ENCODE assay signal across 19 mouse cellular contexts in genomic region chr5:137472252-137472904, GRCm38 (mm10). TPM values are rescaled to one million over a fixed set of nuclear protein-coding genes. Genes with fewer than 3 reads are reported as not detected.
DNase-seq lines count a peak whose midpoint lies in the region; ATAC-seq and TF ChIP-seq lines count a peak whose summit lies in the region.
"Had no signal": no experiment of that assay in that cellular context is flagged by ENCODE, and none has a peak within 500 bp of the region (broad histone marks: within the 10 kb centered on the region; RNA-seq: fewer than 3 reads in every experiment).

No protein-coding gene starts in this region.

- TF ChIP-seq POLR2A in MEL (IDR thresholded peaks at IDR 0.05; ENCODE audit: control insufficient read depth in 1 of 2, insufficient read depth in 1 of 2, low read depth in 1 of 2, low read length in 2 of 2, poor library complexity in 1 of 2), result no peak
- TF ChIP-seq POLR2A in small intestine, adult 2 months (IDR thresholded peaks at IDR 0.05; ENCODE audit: low read depth, low read length), result no peak

- H3K4me1 ChIP-seq in liver, embryonic 12.5 days, result peaks cover 3% of the 10 kb centered on the region; the same call in 1 of the 2 replicates
- no peaks in the 10 kb centered on the region; the same call in 1 of the 2 replicates for H3K4me1 ChIP-seq in liver, embryonic 11.5 days (replicated peaks; ENCODE audit: control insufficient read depth, insufficient read depth, low read length)
- H3K4me1 ChIP-seq in MEL (ENCODE audit: control insufficient read depth in 1 of 2, insufficient read depth in 2 of 2, low read length in 2 of 2), result peaks cover 0 to 5% of the 10 kb centered on the region in 2 experiments; a peak in 2 of 4 replicates
- H3K4me1 ChIP-seq in small intestine, adult 2 months (ENCODE audit: control insufficient read depth, insufficient read depth, insufficient read length, low read length), result peaks cover 14% of the 10 kb centered on the region; the same call in 1 of the 2 replicates
- H3K4me1 ChIP-seq: forebrain, embryonic 12.5 days; neural tube, embryonic 13.5 days had no signal

- ATAC-seq in liver, embryonic 12.5 days, result 0 out of 2 replicates have a peak, but pooled peaks have one; percentile 27
- no peak for ATAC-seq in liver, embryonic 11.5 days (replicated peaks; ENCODE audit: low FRiP score)
- ATAC-seq in hematopoietic stem cell, adult 5-6 weeks (replicated peaks in 1 of 2; ENCODE audit: insufficient read depth in 1 of 2, low FRiP score in 2 of 2, low TSS enrichment in 1 of 2, low read depth in 1 of 2, poor library complexity in 2 of 2, severe bottlenecking in 2 of 2), result peak; percentile 17 to 27; a peak in 2 of 4 replicates

- no peak overlapping the region for H3K4me2 ChIP-seq in liver, embryonic 12.5 days
- no peak overlapping the region for H3K4me2 ChIP-seq in liver, embryonic 11.5 days
- H3K4me2 ChIP-seq: forebrain, embryonic 12.5 days; hindbrain, embryonic 14.5 days; neural tube, embryonic 13.5 days had no signal

- H3K9me3 ChIP-seq in liver, embryonic 12.5 days (replicated peaks), result no peaks in the 10 kb centered on the region
- H3K9me3 ChIP-seq in liver, embryonic 11.5 days (ENCODE audit: control insufficient read depth, low read length), result no peaks in the 10 kb centered on the region
- H3K9me3 ChIP-seq in MEL (replicated peaks; ENCODE audit: insufficient read depth, low read length), result no peaks in the 10 kb centered on the region
- H3K9me3 ChIP-seq: forebrain, embryonic 12.5 days; midbrain, embryonic 10.5 days; neural tube, embryonic 13.5 days had no signal

- no peaks in the 10 kb centered on the region for H3K79me2 ChIP-seq in MEL (ENCODE audit: control insufficient read depth, insufficient read depth, low read length, poor library complexity)

- DNase-seq in liver, embryonic 11.5 days (ENCODE audit: low spot score), result no peak
- DNase-seq in MEL (ENCODE audit: low read depth, low spot score), result peak; percentile 86
- no peak for DNase-seq in spleen, adult 18-20 months
- DNase-seq in adrenal gland, postnatal 25 days, result no peak
- DNase-seq: cerebellum, postnatal 14 days; gastrocnemius, postnatal 36 days; kidney, adult 2 months; kidney, postnatal 14 days; lung, adult 2 months; right cerebral cortex, postnatal 14 days; thymus, adult 2 months had no signal

- H3K27me3 ChIP-seq in liver, embryonic 12.5 days (replicated peaks), result 0 out of 2 replicates have a peak, but pooled peaks cover 6% of the 10 kb centered on the region
- no peaks in the 10 kb centered on the region for H3K27me3 ChIP-seq in liver, embryonic 11.5 days (replicated peaks; ENCODE audit: control insufficient read depth, insufficient read depth, low read length)
- H3K27me3 ChIP-seq in MEL (ENCODE audit: control insufficient read depth in 1 of 2, insufficient read depth in 2 of 2, low read length in 2 of 2), result peaks cover 2 to 7% of the 10 kb centered on the region in 2 experiments; a peak in 3 of 4 replicates
- no peaks in the 10 kb centered on the region for H3K27me3 ChIP-seq in small intestine, adult 2 months (ENCODE audit: control insufficient read depth, insufficient read depth, low read length)
- H3K27me3 ChIP-seq: forebrain, embryonic 12.5 days; neural tube, embryonic 13.5 days had no signal

- no peak for TF ChIP-seq EP300 in MEL (IDR thresholded peaks at IDR 0.05; ENCODE audit: low read depth in 1 of 2, low read length in 2 of 2)

- H3K9ac ChIP-seq in liver, embryonic 12.5 days, result no peak overlapping the region
- H3K9ac ChIP-seq in liver, embryonic 11.5 days (ENCODE audit: low read depth, low read length), result no peak overlapping the region
- no peak overlapping the region for H3K9ac ChIP-seq in MEL (ENCODE audit: control insufficient read depth, low read depth, low read length, poor library complexity, severe bottlenecking)
- H3K9ac ChIP-seq: forebrain, embryonic 12.5 days; hindbrain, embryonic 14.5 days; neural tube, embryonic 13.5 days had no signal

- H3K4me3 ChIP-seq in liver, embryonic 12.5 days, result no peak overlapping the region
- no peak overlapping the region for H3K4me3 ChIP-seq in liver, embryonic 11.5 days (ENCODE audit: low read depth, low read length)
- H3K4me3 ChIP-seq in MEL (ENCODE audit: control insufficient read depth in 1 of 2, insufficient read depth in 1 of 2, low read depth in 2 of 2, low read length in 2 of 2), result no peak overlapping the region
- H3K4me3 ChIP-seq in small intestine, adult 2 months (ENCODE audit: low read depth, low read length), result no peak overlapping the region
- H3K4me3 ChIP-seq: forebrain, embryonic 12.5 days; midbrain, embryonic 10.5 days; neural tube, embryonic 13.5 days had no signal

- TF ChIP-seq RAD21 in MEL (IDR thresholded peaks at IDR 0.05; ENCODE audit: low read depth, low read length), result no peak

- no peaks in the 10 kb centered on the region for H3K36me3 ChIP-seq in liver, embryonic 12.5 days
- no peaks in the 10 kb centered on the region for H3K36me3 ChIP-seq in liver, embryonic 11.5 days (ENCODE audit: control insufficient read depth, insufficient read depth, low read length)
- H3K36me3 ChIP-seq in MEL (ENCODE audit: control insufficient read depth in 1 of 2, insufficient read depth in 2 of 2, low read length in 2 of 2), result peaks cover 0 to 3% of the 10 kb centered on the region in 2 experiments; a peak in 2 of 4 replicates
- H3K36me3 ChIP-seq in small intestine, adult 2 months (ENCODE audit: control insufficient read depth, insufficient read depth, low read length), result no peaks in the 10 kb centered on the region
- H3K36me3 ChIP-seq: forebrain, embryonic 12.5 days; midbrain, embryonic 10.5 days; neural tube, embryonic 13.5 days had no signal

- 44% methylated on average over 5 of the region's 5 CpGs for WGBS in liver, embryonic 12.5 days (ENCODE audit: insufficient replicate concordance)
- WGBS in liver, embryonic 11.5 days, result 55% methylated on average over 5 of the region's 5 CpGs
- 17% methylated on average over 5 of the region's 5 CpGs for WGBS in small intestine, adult 2 months

- no peak overlapping the region for H3K27ac ChIP-seq in liver, embryonic 12.5 days
- no peak overlapping the region for H3K27ac ChIP-seq in liver, embryonic 11.5 days (ENCODE audit: low read depth, low read length)
- H3K27ac ChIP-seq in MEL (ENCODE audit: control insufficient read depth, low read depth, low read length), result no peak overlapping the region
- peak overlapping the region; percentile 85 for H3K27ac ChIP-seq in small intestine, adult 2 months (ENCODE audit: insufficient read depth, low read depth, low read length)
- H3K27ac ChIP-seq: forebrain, embryonic 12.5 days; hindbrain, embryonic 14.5 days; neural tube, embryonic 13.5 days had no signal

- no peak for TF ChIP-seq CTCF in MEL (IDR thresholded peaks at IDR 0.05 in 2 of 3, conservative IDR thresholded peaks at IDR 0.05 in 1 of 3; ENCODE audit: control insufficient read depth in 1 of 3, insufficient read depth in 1 of 3, low read depth in 2 of 3, low read length in 3 of 3, poor library complexity in 1 of 3, severe bottlenecking in 1 of 3)
- no peak for TF ChIP-seq CTCF in small intestine, adult 2 months (IDR thresholded peaks at IDR 0.05; ENCODE audit: extremely low read depth, insufficient read length, insufficient replicate concordance, low read depth, low read length)

TF ChIP-seq in MEL, 35 proteins besides CTCF, POLR2A, EP300 and RAD21:
- no peak for TF ChIP-seq POLR2AphosphoS5 (IDR thresholded peaks at IDR 0.05; ENCODE audit: borderline replicate concordance, low read depth, low read length)
- TF ChIP-seq MAFK (IDR thresholded peaks at IDR 0.05; ENCODE audit: borderline replicate concordance, low read depth, low read length), result no peak
- TF ChIP-seq ZKSCAN1 (IDR thresholded peaks at IDR 0.05; ENCODE audit: low read depth, low read length), result no peak
- TF ChIP-seq ZNF384 (IDR thresholded peaks at IDR 0.05; ENCODE audit: low read depth, low read length), result peak; percentile 48; the same call in 1 of the 2 replicates
- peak; percentile 44; the same call in 1 of the 2 replicates for TF ChIP-seq RCOR1 (IDR thresholded peaks at IDR 0.05; ENCODE audit: low read depth, low read length)
- TF ChIP-seq GATA1 (IDR thresholded peaks at IDR 0.05; ENCODE audit: low read depth, low read length), result peak; percentile 59
- TF ChIP-seq MXI1 (IDR thresholded peaks at IDR 0.05; ENCODE audit: low read depth, low read length), result no peak
- TF ChIP-seq MAX (IDR thresholded peaks at IDR 0.05; ENCODE audit: low read length), result no peak
- 0 out of 2 replicates have a peak, but pooled peaks have one; percentile 23 for TF ChIP-seq TBP (IDR thresholded peaks at IDR 0.05; ENCODE audit: low read depth, low read length)

RNA-seq across cellular contexts. Expression of gene Zan, which starts 4.5 kb away (rescaled TPM):
- polyA plus RNA-seq in liver, embryonic 12.5 days (2016; fragmentation: Nextera tagmentation; extraction: Ambion mirVana), result 0.29 and 0.31 TPM in 2 replicates
- 0.39 and 0.49 TPM in 2 replicates for polyA plus RNA-seq in liver, embryonic 11.5 days (2014; fragmentation: Nextera tagmentation; extraction: Ambion mirVana)
- total RNA-seq in MEL (2012; rRNA removed), result 0.10 TPM in 1 of 2 replicates, not detected in the other
- under 1 TPM in 1 of 2 experiments, not detected in 1; 0.15 TPM for polyA plus RNA-seq in MEL (2012; ENCODE audit: insufficient read depth in 1 of 2, insufficient read length in 2 of 2, low read depth in 1 of 2, low replicate concordance in 2 of 2, missing spikeins in 1 of 2)
- 0.35 and 0.50 TPM in 2 replicates for total RNA-seq in hematopoietic stem cell, adult 5-6 weeks (2017)
- polyA plus RNA-seq in small intestine, adult 2 months (2012; rRNA removed), result 0.98 and 2.3 TPM in 2 replicates
- not detected in 2 replicates for total RNA-seq in adrenal gland, postnatal 25 days (2021)
- polyA plus RNA-seq: limb, embryonic 11.5 days had no signal

RNA-seq across cellular contexts. Expression of gene Pop7, which starts 29.9 kb away (rescaled TPM):
- polyA plus RNA-seq in liver, embryonic 12.5 days (2016; fragmentation: Nextera tagmentation; extraction: Ambion mirVana), result 48.4 and 55.3 TPM in 2 replicates
- 61.4 and 70.6 TPM in 2 replicates for polyA plus RNA-seq in liver, embryonic 11.5 days (2014; fragmentation: Nextera tagmentation; extraction: Ambion mirVana)
- total RNA-seq in MEL (2012; rRNA removed), result 73.8 and 79.8 TPM in 2 replicates
- 10 to 100 TPM in 1 of 2 experiments, not detected in 1; 61.1 TPM for polyA plus RNA-seq in MEL (2012; ENCODE audit: insufficient read depth in 1 of 2, insufficient read length in 2 of 2, low read depth in 1 of 2, low replicate concordance in 2 of 2, missing spikeins in 1 of 2)
- total RNA-seq in hematopoietic stem cell, adult 5-6 weeks (2017), result 22.0 and 22.1 TPM in 2 replicates
- polyA plus RNA-seq in small intestine, adult 2 months (2012; rRNA removed), result 23.1 and 36.6 TPM in 2 replicates
- total RNA-seq in adrenal gland, postnatal 25 days (2021), result 29.9 and 31.7 TPM in 2 replicates

RNA-seq across cellular contexts. Expression of gene Gigyf1, which starts 46.0 kb away (rescaled TPM):
- polyA plus RNA-seq in liver, embryonic 12.5 days (2016; fragmentation: Nextera tagmentation; extraction: Ambion mirVana), result 5.6 and 6.0 TPM in 2 replicates
- polyA plus RNA-seq in liver, embryonic 11.5 days (2014; fragmentation: Nextera tagmentation; extraction: Ambion mirVana), result 7.0 and 9.0 TPM in 2 replicates
- 5.1 and 6.8 TPM in 2 replicates for total RNA-seq in MEL (2012; rRNA removed)
- polyA plus RNA-seq in MEL (2012; ENCODE audit: insufficient read depth in 1 of 2, insufficient read length in 2 of 2, low read depth in 1 of 2, low replicate concordance in 2 of 2, missing spikeins in 1 of 2), result 10 to 100 TPM in 1 of 2 experiments, not detected in 1; 24.6 TPM
- 13.4 and 16.3 TPM in 2 replicates for total RNA-seq in hematopoietic stem cell, adult 5-6 weeks (2017)
- polyA plus RNA-seq in small intestine, adult 2 months (2012; rRNA removed), result 7.3 and 15.7 TPM in 2 replicates
- 34.7 and 52.3 TPM in 2 replicates for total RNA-seq in adrenal gland, postnatal 25 days (2021)
